Mouse (Mus musculus) cerebellum, adult 2 months (tissue): ENCODE measurements around the gene Akain1. TPM values are rescaled to one million over a fixed set of nuclear protein-coding genes. Genes with fewer than 3 reads are reported as not detected.

Experiments
- DNase-seq, 2 experiments: peaks; one replicate each; pipeline ENCODE4 v3.0.0; 2021
- H3K27ac ChIP-seq: fragments of 200-500 bp; 2 replicates; pipeline ENCODE4 v1.5.1; 2012; ENCODE audit warnings: low read length, control low read depth, inconsistent platforms; ENCODE audit not compliant: insufficient read depth
- H3K27me3 ChIP-seq: fragments of 200-500 bp; 2 replicates; pipeline ENCODE4 v1.6.1; 2012; ENCODE audit warnings: inconsistent platforms, mild to moderate bottlenecking, low read length, moderate library complexity; ENCODE audit not compliant: control insufficient read depth, insufficient read depth
- H3K4me1 ChIP-seq: fragments of 200-500 bp; 2 replicates; pipeline ENCODE4 v1.6.1; 2011; ENCODE audit warnings: low read length; ENCODE audit not compliant: control insufficient read depth, insufficient read depth
- H3K4me3 ChIP-seq: fragments of 200-500 bp; replicated peaks from 2 replicates; pipeline ENCODE3; 2011; ENCODE audit warnings: mild to moderate bottlenecking, low read depth, low read length, control low read depth; ENCODE audit not compliant: insufficient read depth
- CTCF ChIP-seq: fragments of 200-500 bp; IDR thresholded peaks from 2 replicates; pipeline ENCODE4 v1.5.1; 2011; ENCODE audit warnings: low read depth, mild to moderate bottlenecking, control low read depth, low read length, moderate library complexity, borderline replicate concordance; ENCODE audit not compliant: insufficient read depth
- POLR2A ChIP-seq: fragments of 200-500 bp; IDR thresholded peaks from 2 replicates; pipeline ENCODE4 v1.6.1; 2011; ENCODE audit warnings: low read length, control low read depth, borderline replicate concordance; ENCODE audit not compliant: insufficient read depth
- WGBS: fragments of 180-500 bp; shearing (Covaris S2); methylation state at CpG from one replicate; pipeline ENCODE4 v1.1.7; 2018; 5-methylcytosine and 5-hydroxymethylcytosine counted together
- polyA plus RNA-seq: library from polyadenylated mRNA; depleted of rRNA; stranded (reverse); fragments of >200 nt; gene quantifications from 2 replicates; pipeline ENCODE4 v1.2.3, GENCODE M21; 2012

Gene Akain1
- polyA plus RNA-seq, 1 experiment: 29.4 TPM

DNA sequence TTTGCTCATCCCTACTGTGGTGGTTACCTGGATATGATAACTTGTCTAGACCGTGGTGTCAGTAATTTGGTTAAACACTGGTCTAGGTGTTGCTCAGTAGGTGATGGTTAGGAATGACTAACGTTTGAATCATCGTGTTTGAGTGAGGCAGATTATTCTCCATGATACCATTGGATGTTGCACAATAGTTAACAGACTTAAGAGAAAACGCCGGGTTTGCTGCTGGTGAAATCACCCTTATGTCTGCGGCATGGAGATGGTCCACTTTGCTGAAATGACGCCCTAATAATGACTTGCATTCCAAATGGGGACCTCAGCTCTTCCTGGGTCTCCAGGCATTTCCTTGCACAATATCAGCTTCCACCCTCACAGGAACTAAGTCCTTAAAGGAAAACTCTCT, 22.6 kb downstream of the Akain1 start:
- DNase-seq: no peak
- TF ChIP-seq POLR2A (no peak), CTCF (no peak)
- 91% methylated on average over 7 of the region's 7 CpGs for WGBS
- H3K27me3 ChIP-seq: no peaks in the 10 kb centered on the region
- no peak overlapping the region for H3K4me3 ChIP-seq
- no peaks in the 10 kb centered on the region for H3K4me1 ChIP-seq
- no peak overlapping the region for H3K27ac ChIP-seq

DNA sequence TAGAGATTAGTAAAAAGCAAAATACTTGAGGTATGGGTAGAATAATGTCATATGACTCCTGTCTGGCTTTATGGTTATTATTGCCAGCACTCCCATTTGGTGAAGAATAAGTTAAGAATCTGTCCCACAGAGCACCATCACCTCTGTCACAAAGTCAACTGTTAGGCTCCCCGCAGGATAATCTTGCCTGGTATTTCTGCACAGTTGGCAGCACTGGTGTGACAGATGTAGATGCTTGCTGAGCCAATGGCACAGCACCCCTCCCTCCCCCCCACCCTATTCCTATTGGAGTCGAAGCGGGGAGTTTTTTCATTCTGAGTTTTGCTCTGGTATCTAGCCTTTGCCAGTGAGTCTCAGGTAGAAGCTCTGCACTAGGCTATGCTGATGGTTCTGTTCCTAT, 23.9 kb downstream of the Akain1 start:
- Histone ChIP-seq H3K27me3 (no peaks in the 10 kb centered on the region), H3K4me1 (no peaks in the 10 kb centered on the region), H3K4me3 (no peak overlapping the region), H3K27ac (no peak overlapping the region)
- TF ChIP-seq CTCF (no peak), POLR2A (no peak)
- no peak for DNase-seq
- WGBS: 16% methylated on average over 3 of the region's 3 CpGs

DNA sequence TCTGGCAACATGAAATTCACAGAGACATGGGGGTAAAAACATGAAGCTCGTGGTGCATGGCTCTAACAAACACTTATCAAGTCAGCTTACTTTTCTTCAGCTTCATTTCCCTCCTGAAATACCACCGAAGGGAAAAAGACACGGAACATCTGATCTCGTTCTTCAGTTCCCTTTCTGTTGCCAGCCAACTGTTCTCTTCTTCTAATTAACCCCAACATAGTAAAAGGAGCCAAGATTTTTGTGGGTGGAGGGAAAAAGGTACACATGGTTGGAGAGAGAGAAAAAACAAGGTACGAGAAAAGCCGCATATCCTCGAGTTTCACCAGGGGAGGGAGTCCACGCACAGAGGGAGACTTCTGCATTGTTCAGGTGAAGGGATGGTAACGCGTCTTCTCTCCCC, 32.0 kb downstream of the Akain1 start:
- Histone ChIP-seq H3K27me3 (no peaks in the 10 kb centered on the region), H3K4me1 (no peaks in the 10 kb centered on the region), H3K27ac (no peak overlapping the region), H3K4me3 (no peak overlapping the region)
- TF ChIP-seq POLR2A (no peak), CTCF (no peak)
- DNase-seq: no peak
- WGBS: 40% methylated on average over 10 of the region's 10 CpGs

DNA sequence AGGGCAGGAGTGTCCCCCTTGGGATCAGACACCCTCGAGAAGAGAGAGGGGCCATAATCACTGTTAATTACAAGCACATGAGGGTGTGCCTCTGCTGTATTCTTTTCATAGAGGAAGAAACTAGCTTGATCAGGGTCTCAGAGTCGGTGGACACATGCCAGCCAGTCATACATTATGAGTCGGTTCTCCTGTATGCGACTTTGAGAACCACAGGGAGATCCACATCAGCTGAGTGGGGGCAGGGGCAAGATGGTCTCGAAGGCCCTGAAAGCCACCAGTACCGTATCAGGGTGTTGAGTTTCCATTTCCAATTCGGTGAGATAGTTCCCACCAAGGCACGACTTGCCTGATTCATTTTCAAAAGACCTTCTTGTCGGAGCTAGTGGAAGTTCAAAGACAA, 33.3 kb downstream of the Akain1 start:
- TF ChIP-seq CTCF (no peak), POLR2A (no peak)

DNA sequence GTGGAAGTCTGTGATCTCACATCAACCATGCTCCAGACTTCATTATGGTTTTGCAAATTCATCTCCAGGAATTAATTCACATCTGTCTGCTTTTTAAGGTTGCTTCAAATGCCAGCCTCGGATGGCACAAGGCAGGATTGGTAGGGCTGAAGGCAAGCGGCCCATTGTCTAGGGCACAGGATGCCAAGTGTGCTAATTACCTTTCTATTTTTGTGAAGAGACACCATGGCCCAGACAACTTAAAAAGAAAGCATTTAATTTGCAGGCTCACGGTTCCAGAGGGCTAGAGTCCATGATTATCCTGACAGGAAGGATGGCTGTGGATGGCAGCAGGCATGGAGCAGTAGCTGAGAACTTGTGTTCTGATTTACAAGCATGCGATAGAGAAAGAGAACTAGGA, 35.0 kb downstream of the Akain1 start:
- WGBS: 41% methylated on average over 4 of the region's 4 CpGs
- Histone ChIP-seq H3K27ac (no peak overlapping the region), H3K4me3 (no peak overlapping the region), H3K27me3 (no peaks in the 10 kb centered on the region), H3K4me1 (no peaks in the 10 kb centered on the region)
- no peak for TF ChIP-seq CTCF
- no peak for TF ChIP-seq POLR2A
- peak in 1 of 2 experiments; percentile 25 for DNase-seq

More for the DNA sequence above, 33.3 kb downstream of the Akain1 start:
- no peak for DNase-seq
- Histone ChIP-seq H3K4me3 (no peak overlapping the region), H3K4me1 (no peaks in the 10 kb centered on the region), H3K27ac (no peak overlapping the region), H3K27me3 (no peaks in the 10 kb centered on the region)
- WGBS: 65% methylated on average over 9 of the region's 9 CpGs

DNA sequence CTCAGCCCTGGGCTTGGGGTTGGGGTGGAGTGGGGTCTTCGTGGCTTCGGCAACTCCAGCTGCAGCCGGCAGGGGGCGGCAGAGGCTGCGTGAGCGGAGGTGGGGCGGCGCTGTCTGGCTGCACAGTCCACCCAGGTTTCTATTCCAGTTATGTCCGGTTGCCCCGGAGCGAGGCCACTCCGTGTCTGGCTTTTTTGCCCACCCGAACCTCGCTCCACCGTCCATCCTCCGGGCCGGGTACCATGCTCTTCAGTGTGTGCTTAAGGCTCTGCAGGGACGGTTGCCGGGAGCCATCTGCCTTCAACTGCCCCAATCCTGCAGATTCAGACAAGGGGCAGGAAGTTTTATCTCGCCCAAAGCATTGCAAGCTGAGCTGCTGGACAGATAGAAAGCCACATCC, 36.3 kb downstream of the Akain1 start:
- under 1% methylated on average over 20 of the region's 20 CpGs for WGBS
- TF ChIP-seq POLR2A (no peak), CTCF (peak; percentile 75)
- DNase-seq: peak; percentile 27 to 55
- H3K4me3 ChIP-seq: peak overlapping the region; percentile 64
- no peaks in the 10 kb centered on the region for H3K4me1 ChIP-seq
- H3K27me3 ChIP-seq: no peaks in the 10 kb centered on the region
- H3K27ac ChIP-seq: no peak overlapping the region

DNA sequence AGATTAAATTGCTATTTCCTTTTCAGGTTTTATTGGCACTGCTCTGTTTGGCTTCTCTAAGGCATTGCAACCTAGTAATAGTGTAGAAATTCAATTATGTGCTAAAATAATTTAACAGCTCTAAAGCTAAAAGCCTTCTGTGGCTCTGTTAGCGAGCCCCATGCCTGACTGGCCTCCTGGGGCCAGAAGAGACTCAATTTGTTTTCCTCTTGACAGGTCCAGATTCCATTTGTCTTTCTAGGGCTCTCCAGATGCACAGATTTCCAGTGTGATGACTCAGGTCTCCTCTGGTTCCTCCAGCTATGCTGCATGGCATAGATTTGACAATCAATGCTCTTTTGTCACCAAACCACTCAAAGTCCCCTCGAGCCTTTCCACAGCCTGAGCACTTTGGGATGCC, 38.4 kb downstream of the Akain1 start:
- WGBS: 67% methylated on average over 2 of the region's 2 CpGs
- DNase-seq: no peak
- no peak overlapping the region for H3K27ac ChIP-seq
- no peaks in the 10 kb centered on the region for H3K27me3 ChIP-seq
- TF ChIP-seq CTCF (no peak), POLR2A (no peak)
- H3K4me3 ChIP-seq: no peak overlapping the region
- no peaks in the 10 kb centered on the region for H3K4me1 ChIP-seq

DNA sequence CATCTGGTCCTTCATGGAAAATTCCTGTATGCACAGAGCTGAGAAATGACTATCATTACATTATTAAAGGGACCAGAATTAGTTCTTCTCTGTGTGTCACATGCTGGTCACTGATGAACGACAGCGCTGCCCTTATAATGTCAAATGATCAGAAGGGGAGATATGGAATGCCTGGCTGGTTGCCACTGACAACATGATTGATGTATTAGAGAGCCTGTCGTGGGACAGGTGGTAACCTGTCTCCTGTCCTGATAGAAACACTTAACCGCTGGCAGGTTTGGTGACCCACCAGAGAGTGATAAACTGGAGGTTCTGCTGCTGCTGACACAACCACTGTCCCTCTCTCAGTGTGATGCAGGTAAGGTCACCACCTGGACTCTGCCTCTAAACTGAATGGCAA, 40.1 kb downstream of the Akain1 start:
- no peak for DNase-seq
- Histone ChIP-seq H3K27ac (no peak overlapping the region), H3K27me3 (no peaks in the 10 kb centered on the region), H3K4me1 (no peaks in the 10 kb centered on the region), H3K4me3 (no peak overlapping the region)
- no peak for TF ChIP-seq CTCF
- TF ChIP-seq POLR2A: no peak
- WGBS: 84% methylated on average over 4 of the region's 4 CpGs
